Mouse (Mus musculus) G1E (cell line): ENCODE data around the gene L1cam.

Experiments used
- CTCF ChIP-seq: IDR thresholded peaks from 2 replicates; pipeline ENCODE4 v1.5.1; 2012; ENCODE audit warnings: low read depth, low read length, inconsistent platforms, mixed read lengths
- GATA1 ChIP-seq: IDR thresholded peaks from 2 replicates; pipeline ENCODE4 v1.6.1; 2012; ENCODE audit warnings: borderline replicate concordance, low read length, inconsistent platforms, mixed read lengths
- GATA2 ChIP-seq: IDR thresholded peaks from 2 replicates; pipeline ENCODE4 v1.6.1; 2012; ENCODE audit warnings: low read depth, low read length, inconsistent platforms, borderline replicate concordance
- POLR2AphosphoS5 ChIP-seq: IDR thresholded peaks from 2 replicates; pipeline ENCODE4 v1.6.1; 2012; ENCODE audit warnings: low read depth, low read length, inconsistent platforms; ENCODE audit not compliant: insufficient replicate concordance
- TAL1 ChIP-seq: conservative IDR thresholded peaks from 2 replicates; pipeline ENCODE4 v1.6.1; 2012; ENCODE audit warnings: low read depth, low read length, inconsistent platforms, mixed read lengths

- TF ChIP-seq POLR2AphosphoS5 (no peak), CTCF (no peak), TAL1 (no peak), GATA1 (no peak), GATA2 (no peak)
These were observed 28.6 kb downstream of the L1cam start for GRCm38 (mm10) chrX:73867256-73867655.
